Mouse (Mus musculus): ENCODE data around the gene Prex1.
A peak's percentile ranks its signal among the peaks of the same experiment; 100 is the strongest.

- no peak for TF ChIP-seq CTCF (IDR thresholded peaks at IDR 0.05; ENCODE audit: control insufficient read depth, insufficient read depth, low read length)
- TF ChIP-seq POLR2A (IDR thresholded peaks at IDR 0.05; ENCODE audit: borderline replicate concordance, control insufficient read depth, low read depth, low read length) = peak; percentile 87; the same call in 1 of the 2 replicates
Measured at GRCm38 (mm10) chr2:166713690-166714426, at the start of gene Prex1.

Measured in bone marrow, adult 2 months (tissue).